In the genomic region with DNA sequence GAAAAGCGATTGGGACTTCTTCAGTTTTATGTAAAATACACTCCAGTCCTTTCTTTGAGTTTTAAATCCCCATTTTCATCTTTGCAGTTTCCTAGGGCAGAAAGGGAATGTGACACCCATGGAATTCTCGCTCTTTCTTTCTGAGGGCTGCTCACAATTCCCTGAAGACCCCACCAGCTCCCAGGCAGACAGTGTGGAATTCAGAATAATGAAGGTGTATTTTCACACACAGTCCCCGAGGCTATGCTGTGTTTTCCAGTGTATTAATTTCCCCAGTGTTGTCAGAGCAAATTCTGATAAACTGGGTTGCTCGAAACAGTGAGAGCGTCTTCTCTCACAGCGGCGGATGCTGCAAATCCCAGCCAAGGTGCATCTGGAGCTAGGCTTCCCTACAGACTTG, we compare ENCODE assay signal across 19 mouse cellular contexts. TPM values are rescaled to one million over a fixed set of nuclear protein-coding genes. Genes with fewer than 3 reads are reported as not detected.
A peak's percentile ranks its signal among the peaks of the same experiment; 100 is the strongest.
DNase-seq lines count a peak whose midpoint lies in the region; ATAC-seq and TF ChIP-seq lines count a peak whose summit lies in the region.
"Had no signal": no experiment of that assay in that cellular context is flagged by ENCODE, and none has a peak within 500 bp of the region (broad histone marks: within the 10 kb centered on the region; RNA-seq: fewer than 3 reads in every experiment).

No protein-coding gene starts in this region.

- no peaks in the 10 kb centered on the region for H3K9me3 ChIP-seq in hindbrain, embryonic 16.5 days (ENCODE audit: control insufficient read depth, low read length)
- H3K9me3 ChIP-seq in hindbrain, embryonic 12.5 days (replicated peaks) = no peaks in the 10 kb centered on the region
- no peaks in the 10 kb centered on the region for H3K9me3 ChIP-seq in midbrain, embryonic 14.5 days (ENCODE audit: control insufficient read depth, low read length)
- H3K9me3 ChIP-seq in midbrain, embryonic 11.5 days (ENCODE audit: control insufficient read depth, low read length) = no peaks in the 10 kb centered on the region
- no peaks in the 10 kb centered on the region for H3K9me3 ChIP-seq in midbrain, embryonic 16.5 days (replicated peaks; ENCODE audit: control insufficient read depth, low read length, poor library complexity, severe bottlenecking)
- no peaks in the 10 kb centered on the region for H3K9me3 ChIP-seq in midbrain, embryonic 13.5 days
- no peaks in the 10 kb centered on the region for H3K9me3 ChIP-seq in stomach, postnatal 0 days (ENCODE audit: control insufficient read depth, low read length)
- H3K9me3 ChIP-seq: embryonic facial prominence, embryonic 10.5 days; embryonic facial prominence, embryonic 12.5 days; forebrain, embryonic 13.5 days; forebrain, embryonic 15.5 days had no signal

- no peak overlapping the region for H3K27ac ChIP-seq in hindbrain, embryonic 16.5 days (ENCODE audit: low read depth, low read length)
- H3K27ac ChIP-seq in hindbrain, embryonic 12.5 days = no peak overlapping the region
- peak overlapping the region; percentile 0; the same call in 1 of the 2 replicates for H3K27ac ChIP-seq in midbrain, embryonic 14.5 days (replicated peaks; ENCODE audit: low read depth, low read length)
- no peak overlapping the region for H3K27ac ChIP-seq in midbrain, embryonic 11.5 days (ENCODE audit: low read depth, low read length)
- peak overlapping the region; percentile 42; the same call in 1 of the 2 replicates for H3K27ac ChIP-seq in midbrain, embryonic 16.5 days (ENCODE audit: low read length)
- H3K27ac ChIP-seq in midbrain, embryonic 13.5 days = no peak overlapping the region; the same call in 1 of the 2 replicates
- no peak overlapping the region for H3K27ac ChIP-seq in stomach, postnatal 0 days (replicated peaks)
- H3K27ac ChIP-seq: embryonic facial prominence, embryonic 10.5 days; embryonic facial prominence, embryonic 12.5 days; forebrain, embryonic 13.5 days; forebrain, embryonic 15.5 days had no signal

- no peak for TF ChIP-seq EP300 in stomach, postnatal 0 days (optimal IDR thresholded peaks at IDR 0.05)

- no peak overlapping the region for H3K9ac ChIP-seq in hindbrain, embryonic 16.5 days (ENCODE audit: low read depth, low read length)
- H3K9ac ChIP-seq in hindbrain, embryonic 12.5 days = no peak overlapping the region
- H3K9ac ChIP-seq in midbrain, embryonic 14.5 days (replicated peaks; ENCODE audit: low read length) = no peak overlapping the region
- H3K9ac ChIP-seq in midbrain, embryonic 11.5 days (ENCODE audit: low read length) = no peak overlapping the region
- no peak overlapping the region for H3K9ac ChIP-seq in midbrain, embryonic 16.5 days (ENCODE audit: low read depth, low read length)
- H3K9ac ChIP-seq in midbrain, embryonic 13.5 days (replicated peaks) = no peak overlapping the region
- no peak overlapping the region for H3K9ac ChIP-seq in stomach, postnatal 0 days (ENCODE audit: low read length)
- H3K9ac ChIP-seq: embryonic facial prominence, embryonic 12.5 days; forebrain, embryonic 13.5 days; forebrain, embryonic 15.5 days had no signal

- no peak for TF ChIP-seq CTCF in stomach, postnatal 0 days (IDR thresholded peaks at IDR 0.05; ENCODE audit: low read depth)

- no peak overlapping the region for H3K4me2 ChIP-seq in hindbrain, embryonic 16.5 days (ENCODE audit: low read length)
- H3K4me2 ChIP-seq in hindbrain, embryonic 12.5 days (replicated peaks) = no peak overlapping the region
- H3K4me2 ChIP-seq in midbrain, embryonic 14.5 days (ENCODE audit: low read length) = no peak overlapping the region
- no peak overlapping the region for H3K4me2 ChIP-seq in midbrain, embryonic 11.5 days
- no peak overlapping the region for H3K4me2 ChIP-seq in midbrain, embryonic 16.5 days (ENCODE audit: low read length)
- no peak overlapping the region for H3K4me2 ChIP-seq in midbrain, embryonic 13.5 days (replicated peaks)
- H3K4me2 ChIP-seq in stomach, postnatal 0 days (replicated peaks; ENCODE audit: low read depth) = no peak overlapping the region
- H3K4me2 ChIP-seq: embryonic facial prominence, embryonic 12.5 days; forebrain, embryonic 13.5 days; forebrain, embryonic 15.5 days had no signal

- H3K36me3 ChIP-seq in hindbrain, embryonic 16.5 days (ENCODE audit: control insufficient read depth, insufficient read depth, low read length) = no peaks in the 10 kb centered on the region
- H3K36me3 ChIP-seq in hindbrain, embryonic 12.5 days = no peaks in the 10 kb centered on the region
- no peaks in the 10 kb centered on the region for H3K36me3 ChIP-seq in midbrain, embryonic 14.5 days (ENCODE audit: control insufficient read depth, insufficient read depth, low read length)
- no peaks in the 10 kb centered on the region for H3K36me3 ChIP-seq in midbrain, embryonic 11.5 days (ENCODE audit: control insufficient read depth, insufficient read depth, low read length)
- H3K36me3 ChIP-seq in midbrain, embryonic 16.5 days (ENCODE audit: control insufficient read depth, insufficient read depth, low read length) = no peaks in the 10 kb centered on the region
- H3K36me3 ChIP-seq in midbrain, embryonic 13.5 days = no peaks in the 10 kb centered on the region
- H3K36me3 ChIP-seq in stomach, postnatal 0 days (ENCODE audit: control insufficient read depth, insufficient read depth, low read length) = no peaks in the 10 kb centered on the region
- H3K36me3 ChIP-seq: embryonic facial prominence, embryonic 10.5 days; embryonic facial prominence, embryonic 12.5 days; forebrain, embryonic 15.5 days had no signal

- H3K27me3 ChIP-seq in hindbrain, embryonic 16.5 days (replicated peaks; ENCODE audit: control insufficient read depth, insufficient read depth, low read length) = no peaks in the 10 kb centered on the region
- H3K27me3 ChIP-seq in hindbrain, embryonic 12.5 days = no peaks in the 10 kb centered on the region
- no peaks in the 10 kb centered on the region for H3K27me3 ChIP-seq in midbrain, embryonic 14.5 days (ENCODE audit: control insufficient read depth, insufficient read depth, low read length)
- H3K27me3 ChIP-seq in midbrain, embryonic 11.5 days (ENCODE audit: control insufficient read depth, insufficient read depth, low read length) = no peaks in the 10 kb centered on the region
- H3K27me3 ChIP-seq in midbrain, embryonic 16.5 days (ENCODE audit: control insufficient read depth, insufficient read depth, low read depth, low read length) = no peaks in the 10 kb centered on the region
- no peaks in the 10 kb centered on the region for H3K27me3 ChIP-seq in midbrain, embryonic 13.5 days
- no peaks in the 10 kb centered on the region for H3K27me3 ChIP-seq in stomach, postnatal 0 days (ENCODE audit: control insufficient read depth, insufficient read depth, low read length)
- H3K27me3 ChIP-seq: embryonic facial prominence, embryonic 12.5 days; forebrain, embryonic 13.5 days; forebrain, embryonic 15.5 days had no signal

- WGBS in hindbrain, embryonic 16.5 days = 72% methylated on average over 7 of the region's 7 CpGs
- WGBS in hindbrain, embryonic 12.5 days = 77% methylated on average over 7 of the region's 7 CpGs
- WGBS in midbrain, embryonic 14.5 days = 65% methylated on average over 7 of the region's 7 CpGs
- WGBS in midbrain, embryonic 11.5 days = 80% methylated on average over 7 of the region's 7 CpGs
- WGBS in midbrain, embryonic 16.5 days = 54% methylated on average over 7 of the region's 7 CpGs
- WGBS in midbrain, embryonic 13.5 days = 70% methylated on average over 7 of the region's 7 CpGs
- 83% methylated on average over 7 of the region's 7 CpGs for WGBS in stomach, postnatal 0 days

- no peak overlapping the region for H3K4me3 ChIP-seq in hindbrain, embryonic 16.5 days (ENCODE audit: low read length)
- H3K4me3 ChIP-seq in hindbrain, embryonic 12.5 days = no peak overlapping the region
- H3K4me3 ChIP-seq in midbrain, embryonic 14.5 days (replicated peaks; ENCODE audit: low read depth, low read length) = no peak overlapping the region
- no peak overlapping the region for H3K4me3 ChIP-seq in midbrain, embryonic 11.5 days (ENCODE audit: low read depth, low read length)
- H3K4me3 ChIP-seq in midbrain, embryonic 16.5 days (ENCODE audit: low read depth, low read length) = no peak overlapping the region
- H3K4me3 ChIP-seq in midbrain, embryonic 13.5 days (replicated peaks) = no peak overlapping the region
- no peak overlapping the region for H3K4me3 ChIP-seq in stomach, postnatal 0 days (ENCODE audit: low read depth, low read length)
- H3K4me3 ChIP-seq: embryonic facial prominence, embryonic 10.5 days; embryonic facial prominence, embryonic 12.5 days; forebrain, embryonic 13.5 days; forebrain, embryonic 15.5 days had no signal

- no peaks in the 10 kb centered on the region for H3K4me1 ChIP-seq in hindbrain, embryonic 16.5 days (ENCODE audit: control insufficient read depth, insufficient read depth, low read depth, low read length)
- no peaks in the 10 kb centered on the region for H3K4me1 ChIP-seq in hindbrain, embryonic 12.5 days
- no peaks in the 10 kb centered on the region for H3K4me1 ChIP-seq in midbrain, embryonic 14.5 days (ENCODE audit: control insufficient read depth, insufficient read depth, low read length)
- no peaks in the 10 kb centered on the region for H3K4me1 ChIP-seq in midbrain, embryonic 11.5 days (ENCODE audit: control insufficient read depth, insufficient read depth, low read length)
- H3K4me1 ChIP-seq in midbrain, embryonic 16.5 days (ENCODE audit: control insufficient read depth, insufficient read depth, low read length) = no peaks in the 10 kb centered on the region
- no peaks in the 10 kb centered on the region for H3K4me1 ChIP-seq in midbrain, embryonic 13.5 days (replicated peaks)
- H3K4me1 ChIP-seq in stomach, postnatal 0 days (replicated peaks; ENCODE audit: control insufficient read depth, insufficient read depth) = no peaks in the 10 kb centered on the region
- H3K4me1 ChIP-seq: embryonic facial prominence, embryonic 10.5 days; embryonic facial prominence, embryonic 12.5 days; forebrain, embryonic 13.5 days; forebrain, embryonic 15.5 days had no signal

- peak; percentile 65 for ATAC-seq in hindbrain, embryonic 16.5 days
- no peak for ATAC-seq in hindbrain, embryonic 12.5 days (ENCODE audit: low FRiP score)
- ATAC-seq in midbrain, embryonic 14.5 days (ENCODE audit: low FRiP score, low TSS enrichment) = no peak
- no peak for ATAC-seq in midbrain, embryonic 11.5 days (ENCODE audit: low FRiP score)
- peak; percentile 60 for ATAC-seq in midbrain, embryonic 16.5 days
- no peak for ATAC-seq in midbrain, embryonic 13.5 days
- no peak for ATAC-seq in stomach, postnatal 0 days (ENCODE audit: low FRiP score, low TSS enrichment)
- ATAC-seq: forebrain, embryonic 13.5 days; forebrain, embryonic 15.5 days had no signal

- peak; percentile 37 for DNase-seq in midbrain, embryonic 14.5 days
- no peak for DNase-seq in midbrain, embryonic 11.5 days (ENCODE audit: low spot score, missing footprints)
- DNase-seq in stomach, postnatal 0 days (ENCODE audit: low spot score) = no peak
- DNase-seq: adrenal gland, adult 2 months; adrenal gland, postnatal 10 days; adrenal gland, postnatal 25 days; cerebellum, adult 11-12 months; cerebellum, adult 2 months; cerebellum, adult 9-10 months; cerebellum, postnatal 10 days; cerebellum, postnatal 25 days had no signal

RNA-seq across cellular contexts. Expression of gene Manba, which starts 44.3 kb away (rescaled TPM):
- 9.0 and 9.5 TPM in 2 replicates for polyA plus RNA-seq in hindbrain, embryonic 16.5 days (2015; fragmentation: Nextera tagmentation; extraction: Ambion mirVana)
- 5.7 and 6.1 TPM in 2 replicates for polyA plus RNA-seq in hindbrain, embryonic 12.5 days (2016; fragmentation: Nextera tagmentation; extraction: Ambion mirVana)
- 4.3 and 5.9 TPM in 2 replicates for polyA plus RNA-seq in midbrain, embryonic 14.5 days (2014; fragmentation: Nextera tagmentation; extraction: Ambion mirVana)
- 4.4 and 5.8 TPM in 2 replicates for polyA plus RNA-seq in midbrain, embryonic 11.5 days (2014; fragmentation: Nextera tagmentation; extraction: Ambion mirVana)
- polyA plus RNA-seq in midbrain, embryonic 16.5 days (2015; fragmentation: Nextera tagmentation; extraction: Ambion mirVana) = 8.4 and 8.6 TPM in 2 replicates
- 4.6 and 5.0 TPM in 2 replicates for polyA plus RNA-seq in midbrain, embryonic 13.5 days (2015; fragmentation: Nextera tagmentation; extraction: Ambion mirVana)
- polyA plus RNA-seq in stomach, postnatal 0 days (2015; fragmentation: Nextera tagmentation; extraction: Ambion mirVana) = 11.8 and 12.8 TPM in 2 replicates

Comparison
In these comparisons a context has a peak if more than half of its experiments do, and no peak if none do; other contexts are left out.
1. ATAC-seq: peak in hindbrain, embryonic 16.5 days (single experiment) and midbrain, embryonic 16.5 days (single experiment); none in hindbrain, embryonic 12.5 days (single experiment), midbrain, embryonic 14.5 days (single experiment), midbrain, embryonic 11.5 days (single experiment), midbrain, embryonic 13.5 days (single experiment) and stomach, postnatal 0 days (single experiment).
2. H3K27ac ChIP-seq: peak in midbrain, embryonic 14.5 days (single experiment) and midbrain, embryonic 16.5 days (single experiment); none in hindbrain, embryonic 16.5 days (single experiment), hindbrain, embryonic 12.5 days (single experiment), midbrain, embryonic 11.5 days (single experiment), midbrain, embryonic 13.5 days (single experiment) and stomach, postnatal 0 days (single experiment).